Mouse (Mus musculus): ENCODE data around the gene Ndufa11.

The Ndufa11 gene

DNA sequence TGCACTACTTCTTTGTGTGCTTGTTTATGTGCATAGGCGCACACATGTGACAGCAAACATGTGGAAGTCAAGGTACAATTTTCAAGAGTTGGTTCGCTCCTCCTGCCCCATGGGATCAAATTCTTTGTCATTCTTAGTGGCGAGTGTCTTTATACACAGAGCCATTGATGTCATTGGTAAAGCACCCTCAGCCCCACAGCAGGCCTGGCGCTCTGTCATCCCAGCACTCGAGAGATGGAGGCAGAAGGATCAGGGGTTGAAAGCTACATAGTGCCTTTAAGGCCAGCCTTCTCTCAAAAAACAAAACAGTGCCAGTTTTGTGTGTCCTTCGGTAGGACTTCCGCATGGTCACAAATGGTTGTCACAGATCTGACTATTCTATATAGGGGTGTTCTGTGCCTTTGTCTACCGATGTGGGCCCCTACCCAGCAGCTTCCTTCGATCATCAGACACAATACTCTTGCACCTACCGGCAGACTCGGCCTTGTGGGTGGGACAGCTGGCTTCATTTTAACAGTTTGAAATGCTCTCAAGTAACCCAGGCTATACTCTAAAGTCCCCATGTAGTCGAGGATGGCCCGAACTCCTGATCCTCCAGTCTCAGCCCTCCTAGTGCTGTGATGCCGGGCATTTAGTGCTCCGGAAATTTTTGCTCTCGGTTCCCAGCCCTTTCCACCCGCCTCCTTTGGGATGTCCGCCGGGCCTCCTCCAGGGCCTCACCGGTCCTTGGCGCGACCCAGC, 1.5 kb upstream of the Ndufa11 start:
- no peak for DNase-seq (ENCODE audit: low spot score in 2 of 2)

DNA sequence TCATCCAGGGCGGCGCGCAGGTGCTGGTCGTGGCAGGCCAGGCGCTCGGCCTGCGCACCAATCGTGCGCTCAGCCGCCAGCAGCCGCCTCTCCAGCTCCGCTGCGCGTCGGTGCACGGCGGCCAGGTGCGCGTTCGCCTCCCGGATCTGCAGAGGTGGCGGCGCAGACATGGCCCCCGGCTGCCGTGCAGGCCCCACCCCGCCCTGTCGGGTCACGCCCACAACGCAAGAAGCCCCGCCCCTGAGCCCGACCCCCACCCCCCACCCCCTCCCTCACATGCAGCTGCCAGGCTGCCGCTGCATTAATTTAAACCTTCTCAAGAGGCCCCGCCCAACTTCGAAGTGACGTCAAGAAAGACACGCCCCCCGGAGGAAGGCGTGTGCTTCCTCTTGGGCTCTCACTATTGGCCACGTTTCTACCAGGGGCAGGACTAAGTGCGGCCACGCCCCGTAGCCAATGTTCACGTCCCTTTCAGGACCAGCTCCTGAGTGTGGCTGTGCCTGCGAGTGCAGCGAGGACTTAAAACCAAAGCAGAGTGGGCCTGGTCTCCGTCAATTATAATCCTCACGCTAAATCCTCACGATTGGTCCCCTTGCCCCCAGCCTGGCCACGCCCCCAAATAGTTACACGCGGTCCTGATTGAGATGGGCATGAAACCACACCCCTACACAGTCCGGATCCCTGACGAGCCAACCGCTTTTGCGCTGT, 758 bp upstream of the Ndufa11 start:
- DNase-seq (ENCODE audit: low spot score in 2 of 2): peak; percentile 85 to 94

DNA sequence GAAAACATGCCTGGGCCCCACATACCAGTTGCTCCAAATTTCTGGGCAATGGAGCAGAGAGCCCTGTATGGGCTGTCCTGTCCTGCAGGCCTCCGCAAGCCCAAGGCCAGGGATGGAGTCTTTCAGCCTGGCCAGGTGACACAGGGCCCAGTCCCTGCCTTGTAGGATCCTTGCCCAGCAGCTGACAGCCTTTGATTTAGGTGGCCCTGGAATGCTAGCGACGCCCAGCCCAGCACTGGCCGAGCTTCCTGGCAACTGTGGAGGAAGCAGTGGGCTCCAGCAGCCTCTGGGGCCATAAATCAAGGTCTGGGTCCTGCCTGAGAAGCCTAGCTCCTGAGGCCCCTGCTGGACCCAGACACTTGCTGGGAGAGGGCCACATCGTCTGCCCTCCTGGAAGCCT, 4.9 kb downstream of the Ndufa11 start:
- no peak for DNase-seq (ENCODE audit: low spot score in 2 of 2)

DNA sequence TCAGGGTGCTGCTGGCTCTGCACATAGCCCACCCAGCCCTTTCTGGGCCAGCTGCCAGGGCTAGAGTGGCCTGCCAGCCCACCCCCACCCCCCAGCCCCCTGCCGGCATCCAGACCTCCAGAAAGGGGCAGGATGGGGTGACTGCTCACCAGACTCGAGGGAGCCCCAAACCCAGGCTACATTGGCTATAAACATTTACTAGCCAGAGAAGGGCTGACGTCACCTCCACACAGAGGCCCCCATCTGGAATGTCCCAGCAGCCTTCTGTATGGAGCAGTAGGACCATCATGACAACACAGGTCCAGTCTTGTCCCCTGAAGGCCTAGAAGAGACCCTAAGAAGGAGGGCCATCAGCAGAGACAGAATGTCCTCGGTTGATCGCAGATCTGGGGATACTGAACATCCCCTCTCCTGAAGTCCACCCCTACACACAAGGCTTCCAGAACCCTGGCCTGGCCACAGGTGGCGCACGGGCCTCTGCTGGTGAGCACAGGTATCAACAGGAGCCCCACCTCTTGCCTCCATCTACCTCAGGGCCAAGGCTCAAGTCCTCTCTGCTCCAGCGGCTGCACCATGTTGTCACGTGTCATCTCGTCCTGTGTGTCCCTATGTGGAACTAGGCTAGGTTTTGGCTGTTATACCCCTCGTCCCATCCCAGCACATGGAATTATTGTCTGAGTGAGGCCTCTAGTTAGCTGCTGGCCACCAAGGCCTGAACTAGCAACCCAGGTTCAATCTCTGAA, 6.0 kb downstream of the Ndufa11 start:
- DNase-seq (ENCODE audit: low spot score in 2 of 2): no peak

DNA sequence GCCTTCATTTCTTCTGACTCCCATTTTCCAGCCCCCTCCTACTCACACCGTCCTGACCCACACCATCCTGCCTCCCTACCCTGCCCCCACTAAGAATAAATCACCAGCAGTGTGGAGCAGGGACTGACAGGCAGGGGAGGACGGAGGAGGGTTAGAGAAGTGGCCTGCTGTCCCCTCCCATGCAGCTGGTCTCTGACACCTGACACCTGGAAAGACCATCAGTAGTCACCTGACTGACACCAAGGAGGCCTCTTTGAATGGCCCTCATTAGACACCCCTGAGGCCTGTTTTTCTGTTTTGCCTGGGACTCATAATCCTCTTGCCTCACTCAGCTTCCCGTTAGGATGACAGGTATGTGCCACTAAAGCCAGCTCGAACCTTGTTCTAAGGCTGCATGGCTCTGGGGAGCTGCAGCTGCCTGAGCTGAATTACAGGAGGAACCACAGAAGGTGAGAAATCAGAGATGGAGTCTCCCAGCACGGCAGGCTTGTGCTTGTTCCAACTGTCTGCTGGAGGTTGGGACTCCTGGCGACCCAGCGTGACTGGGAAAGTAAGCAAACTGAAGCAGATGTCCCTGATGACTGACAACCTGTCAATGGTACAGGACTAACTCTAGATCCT, 9.6 kb downstream of the Ndufa11 start:
- DNase-seq (ENCODE audit: low spot score in 2 of 2): no peak

DNA sequence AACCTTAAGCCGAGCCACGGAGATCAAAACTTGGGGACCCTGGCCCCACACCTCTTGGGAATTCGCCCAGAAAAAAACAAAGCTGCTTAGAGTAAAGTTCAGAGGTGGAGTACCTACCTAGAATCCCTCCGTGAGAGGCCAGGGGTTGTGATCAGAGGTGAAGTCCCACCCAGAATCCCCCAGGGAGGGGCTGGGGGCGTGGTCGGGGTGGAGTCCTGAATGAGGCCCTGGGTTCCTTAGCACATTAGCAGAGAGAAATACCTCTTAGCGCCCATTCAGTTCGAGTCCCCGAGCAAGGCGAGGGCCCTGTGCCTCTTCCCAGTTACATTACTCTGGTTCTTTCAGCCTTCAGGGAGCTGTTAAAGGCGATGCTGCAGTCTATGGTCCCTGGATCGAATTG, 10.1 kb downstream of the Ndufa11 start:
- DNase-seq (ENCODE audit: low spot score in 2 of 2): no peak

DNA sequence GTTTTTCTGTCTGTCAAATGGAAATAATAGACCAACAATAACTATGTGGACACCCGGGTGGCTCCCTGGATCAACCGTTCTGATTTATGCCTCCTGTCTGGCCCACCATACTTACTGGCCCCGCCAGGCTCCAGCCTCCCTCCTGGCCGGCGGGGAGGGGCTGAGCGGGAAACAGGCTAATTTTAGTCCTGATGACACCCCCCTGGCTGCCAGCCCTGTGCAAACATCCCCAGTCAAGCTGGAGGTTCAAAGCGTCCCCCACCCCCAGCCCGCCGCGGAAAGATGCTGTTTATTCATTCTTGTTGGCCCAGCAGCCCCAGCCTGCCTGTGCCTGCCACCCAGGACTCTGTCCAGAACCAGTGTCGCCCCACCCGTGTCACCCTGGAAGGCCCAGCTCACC, 10.6 kb downstream of the Ndufa11 start:
- DNase-seq (ENCODE audit: low spot score in 2 of 2): no peak

DNA sequence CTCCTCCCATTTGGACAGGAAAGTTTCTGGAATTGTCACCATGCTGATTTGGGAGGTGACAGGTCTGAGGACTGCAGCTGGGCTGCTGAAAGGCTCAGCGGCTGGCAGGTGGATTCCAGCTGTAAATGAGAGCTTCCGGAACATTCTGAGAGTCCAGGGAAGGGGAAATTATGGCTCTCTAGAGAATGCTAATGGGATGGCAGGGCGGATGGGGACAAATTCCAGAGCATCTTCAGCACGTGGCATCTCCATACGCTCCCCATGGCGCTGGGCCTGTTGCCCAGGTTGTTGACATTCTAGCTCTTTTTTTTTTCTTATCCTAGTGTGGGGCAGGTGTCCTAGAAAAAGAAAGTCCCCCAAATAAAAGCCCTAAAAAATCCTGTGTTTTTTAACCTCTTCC, 11.6 kb downstream of the Ndufa11 start:
- DNase-seq (ENCODE audit: low spot score in 2 of 2): no peak

DNA sequence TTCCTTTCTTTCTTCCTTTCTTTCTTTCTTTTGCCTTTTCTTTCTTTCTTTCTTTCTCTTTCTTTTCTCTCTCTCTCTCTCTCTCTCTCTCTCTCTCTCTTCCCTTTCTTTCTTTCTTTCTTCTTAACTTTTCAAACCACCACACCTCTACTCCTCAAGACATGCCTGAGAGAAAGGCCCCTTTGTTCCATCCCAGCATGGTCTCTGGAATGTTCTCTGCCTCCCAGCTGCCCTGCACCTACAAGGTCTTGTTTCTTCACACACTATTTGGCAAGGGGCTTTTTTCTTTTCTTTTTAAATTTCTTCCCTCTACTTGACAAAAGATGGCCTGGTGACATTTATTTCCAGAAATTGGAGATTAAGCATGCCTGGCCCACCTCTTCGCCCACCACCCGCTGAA, 12.1 kb downstream of the Ndufa11 start:
- DNase-seq (ENCODE audit: low spot score in 2 of 2): no peak

DNA sequence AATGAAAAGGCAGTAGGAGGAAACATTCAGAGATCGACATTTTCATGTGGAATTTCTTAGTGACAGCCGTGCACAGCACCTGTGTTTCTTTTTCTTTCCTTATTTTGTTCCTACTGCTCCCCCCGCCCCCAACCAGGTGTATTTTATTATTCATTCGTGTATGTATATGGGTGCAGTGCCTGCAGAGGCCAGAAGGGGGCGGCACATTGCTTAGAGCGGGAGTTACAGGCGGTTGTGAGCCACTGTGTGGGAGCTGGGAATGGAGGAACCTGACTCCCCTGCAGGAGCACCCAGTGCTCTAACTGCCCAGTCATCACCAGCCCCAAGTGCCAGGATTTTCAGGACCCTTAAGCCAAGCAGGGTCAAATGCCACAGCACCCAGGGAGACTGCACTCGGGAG, 19.0 kb downstream of the Ndufa11 start:
- DNase-seq (ENCODE audit: low spot score in 2 of 2): no peak

DNA sequence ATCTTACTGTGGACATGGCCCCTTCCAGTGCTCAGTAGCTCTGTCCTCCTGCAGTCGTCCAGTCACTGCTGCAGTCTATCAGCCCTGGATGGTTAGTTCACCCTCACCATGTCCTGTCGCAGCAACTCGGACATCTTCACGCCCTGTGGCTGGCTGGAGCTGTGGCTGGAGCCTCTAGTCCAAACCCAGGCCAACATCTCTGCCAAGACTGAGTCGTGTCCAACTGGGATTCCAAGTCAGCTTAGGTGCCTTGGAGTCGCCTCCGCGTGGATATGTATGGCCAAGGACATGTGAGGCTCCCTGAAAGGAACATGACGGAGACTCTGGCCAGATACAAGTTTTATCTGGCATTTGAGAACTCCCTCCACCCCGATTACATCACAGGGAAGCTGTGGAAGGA, 20.7 kb downstream of the Ndufa11 start:
- DNase-seq (ENCODE audit: low spot score in 2 of 2): no peak

DNA sequence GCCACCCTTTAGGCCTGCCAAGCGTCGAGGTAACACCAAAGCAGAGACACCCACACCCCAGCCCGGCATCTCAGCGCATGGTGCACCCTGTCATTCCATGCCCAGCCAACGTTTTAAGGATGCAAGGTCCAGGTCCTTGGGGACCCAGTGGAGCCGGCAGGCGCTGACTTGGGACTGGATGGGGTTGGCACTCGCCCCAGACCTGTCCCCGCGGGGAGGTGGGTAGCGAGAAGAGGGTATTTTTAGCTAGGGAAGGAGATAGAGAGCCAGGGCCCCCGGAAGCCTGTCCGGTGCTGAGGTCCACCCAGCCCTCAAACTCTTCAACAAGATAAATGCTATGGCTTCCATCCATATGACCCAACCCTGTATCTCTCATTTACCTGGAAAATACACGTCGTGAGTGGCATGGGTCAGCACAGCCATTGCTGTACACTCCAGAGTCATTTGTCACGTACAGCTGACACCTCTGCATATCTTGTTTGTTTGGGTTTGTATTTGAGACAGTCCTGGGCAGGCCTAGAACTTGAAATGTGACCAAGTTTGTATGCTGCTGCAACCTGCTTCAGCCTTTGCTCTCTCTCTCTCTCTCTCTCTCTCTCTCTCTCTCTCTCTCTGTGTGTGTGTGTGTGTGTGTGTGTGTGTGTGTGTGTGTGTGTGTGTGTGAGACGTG, 22.7 kb downstream of the Ndufa11 start:
- DNase-seq (ENCODE audit: low spot score in 2 of 2): no peak

DNA sequence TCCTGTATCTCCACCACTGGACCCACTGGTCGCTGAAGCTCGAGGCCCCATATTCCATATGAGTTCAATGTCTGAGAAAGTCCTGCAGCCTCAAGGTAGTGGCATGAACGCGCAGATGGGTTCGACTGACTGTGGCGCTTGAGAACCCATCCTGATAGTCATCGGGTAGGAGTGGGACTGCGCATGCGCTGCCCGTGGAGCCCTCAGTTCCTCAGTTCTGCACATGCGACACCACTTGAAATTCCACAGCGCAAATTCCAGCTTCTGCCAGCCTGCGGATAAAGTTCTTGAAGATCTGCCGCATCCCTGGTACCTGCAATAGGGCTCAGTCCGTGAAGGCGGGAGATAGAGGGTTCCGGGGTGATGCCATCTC, 23.2 kb downstream of the Ndufa11 start:
- DNase-seq (ENCODE audit: low spot score in 2 of 2): no peak

DNA sequence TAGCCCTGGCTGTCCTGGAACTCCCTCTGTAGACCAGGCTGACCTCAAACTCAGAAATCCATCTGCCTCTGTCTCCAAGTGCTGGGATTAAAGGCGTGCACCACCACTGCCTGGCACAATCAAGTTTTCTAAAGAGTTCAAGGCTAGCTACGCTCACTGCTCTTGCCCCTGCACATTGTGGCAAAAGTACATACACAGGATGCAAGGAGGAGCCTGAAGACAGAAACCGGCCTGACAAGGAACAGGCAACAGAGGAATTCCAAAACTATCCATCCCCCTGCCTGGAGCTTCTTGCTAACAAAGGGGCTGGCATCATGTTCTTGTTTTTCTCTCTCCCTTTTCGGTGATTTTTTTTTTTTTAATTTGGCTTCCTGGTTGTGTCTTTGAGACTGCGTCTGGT, 26.6 kb downstream of the Ndufa11 start:
- no peak for DNase-seq (ENCODE audit: low spot score in 2 of 2)

DNA sequence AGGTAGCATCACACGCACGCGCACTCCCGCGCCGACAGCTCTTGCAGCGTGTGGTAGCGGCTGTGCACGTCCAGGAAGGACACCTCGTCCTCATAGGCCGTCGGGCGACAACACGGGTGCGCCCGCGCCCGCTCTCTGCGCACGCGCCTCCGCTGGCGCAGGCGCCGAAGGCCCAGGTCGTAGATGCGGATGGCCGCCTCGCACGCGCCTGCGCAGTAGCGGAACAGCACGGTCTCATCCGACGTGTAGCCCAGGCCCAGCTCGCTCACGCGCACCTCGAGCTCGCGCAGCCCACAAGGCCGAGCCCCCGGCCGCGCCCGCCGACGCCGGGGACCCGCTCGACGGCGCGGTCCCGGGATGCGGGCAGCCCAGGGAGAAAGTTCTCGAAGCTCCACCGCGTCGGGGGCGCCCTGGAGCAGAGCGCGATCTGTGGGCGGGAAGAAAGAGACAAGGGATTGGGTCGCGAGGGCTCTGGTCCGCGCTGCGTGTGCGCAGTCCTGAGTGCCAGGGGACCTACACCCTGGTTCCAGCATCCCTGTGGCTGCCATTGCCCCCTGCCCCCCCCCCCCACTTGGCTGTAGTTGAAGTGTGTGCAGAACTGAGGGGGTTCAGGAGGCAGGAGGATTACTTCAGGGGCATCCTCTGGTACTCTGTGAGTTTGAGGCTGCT, 34.0 kb downstream of the Ndufa11 start:
- peak in 1 of 2 experiments; percentile 49 for DNase-seq (ENCODE audit: low spot score in 2 of 2)

DNA sequence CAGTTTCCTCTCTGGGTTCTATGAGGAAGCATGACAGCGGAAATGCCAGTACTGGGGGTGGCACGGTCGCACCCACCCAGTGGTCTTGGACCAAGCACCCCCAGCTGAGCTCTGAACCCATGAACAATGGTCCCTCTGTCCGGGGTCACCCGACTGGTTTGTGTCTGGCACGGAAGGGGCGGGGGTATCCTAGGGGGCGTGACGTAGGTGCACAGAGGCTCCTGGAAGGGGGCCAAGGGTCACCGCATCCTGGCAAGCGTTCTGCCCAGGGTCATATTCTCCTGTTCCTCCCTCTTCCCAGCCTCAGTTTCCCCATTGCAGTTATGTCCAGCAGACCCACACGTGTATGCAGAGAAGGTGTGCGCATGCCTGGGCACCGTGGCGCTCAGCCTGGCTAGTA, 35.9 kb downstream of the Ndufa11 start:
- DNase-seq (ENCODE audit: low spot score in 2 of 2): no peak

DNA sequence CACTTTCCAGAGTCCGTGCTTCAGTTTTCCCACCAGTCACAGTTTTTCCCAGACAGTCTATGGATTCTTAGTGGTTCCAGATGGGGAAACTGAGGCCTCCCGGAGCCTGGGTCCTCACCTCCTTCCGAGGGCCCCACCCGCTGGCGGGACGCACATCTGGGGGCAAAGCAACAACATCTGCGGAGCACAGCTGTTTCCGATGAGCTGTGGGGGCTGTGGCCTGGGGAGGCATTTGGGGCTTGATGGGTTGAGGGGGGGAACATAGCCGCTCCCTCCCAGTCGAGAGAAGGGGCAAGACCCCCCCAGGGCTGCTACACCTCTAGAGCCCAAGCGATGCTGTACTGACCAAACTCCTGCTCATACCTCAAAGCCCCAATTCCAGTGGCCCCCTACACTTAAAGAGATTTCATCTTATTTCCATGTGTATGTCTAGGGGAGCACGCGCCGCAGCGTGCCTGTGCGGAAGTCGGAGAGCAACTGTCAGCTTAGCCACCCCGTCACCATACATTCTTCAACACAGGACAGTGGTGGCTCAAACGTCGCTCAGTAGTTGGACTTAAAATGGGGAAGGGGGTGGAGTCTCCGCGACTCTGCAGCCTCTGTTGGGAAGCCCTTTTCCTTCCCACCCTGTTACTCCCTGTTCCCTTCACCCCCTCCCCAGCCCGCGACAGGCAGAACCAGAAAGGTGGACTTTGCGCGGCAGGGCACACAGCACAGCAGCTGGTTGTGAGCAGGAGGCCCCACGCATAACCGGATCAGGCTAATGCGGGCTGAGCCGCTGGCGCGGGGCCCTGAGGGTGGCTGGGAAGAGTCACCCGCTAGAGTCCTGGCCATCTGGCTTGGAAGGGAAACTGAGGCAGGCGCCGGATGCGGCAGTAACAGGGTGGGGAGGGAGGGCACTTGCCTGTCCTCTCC, 37.0 kb downstream of the Ndufa11 start:
- no peak for DNase-seq (ENCODE audit: low spot score in 2 of 2)

DNA sequence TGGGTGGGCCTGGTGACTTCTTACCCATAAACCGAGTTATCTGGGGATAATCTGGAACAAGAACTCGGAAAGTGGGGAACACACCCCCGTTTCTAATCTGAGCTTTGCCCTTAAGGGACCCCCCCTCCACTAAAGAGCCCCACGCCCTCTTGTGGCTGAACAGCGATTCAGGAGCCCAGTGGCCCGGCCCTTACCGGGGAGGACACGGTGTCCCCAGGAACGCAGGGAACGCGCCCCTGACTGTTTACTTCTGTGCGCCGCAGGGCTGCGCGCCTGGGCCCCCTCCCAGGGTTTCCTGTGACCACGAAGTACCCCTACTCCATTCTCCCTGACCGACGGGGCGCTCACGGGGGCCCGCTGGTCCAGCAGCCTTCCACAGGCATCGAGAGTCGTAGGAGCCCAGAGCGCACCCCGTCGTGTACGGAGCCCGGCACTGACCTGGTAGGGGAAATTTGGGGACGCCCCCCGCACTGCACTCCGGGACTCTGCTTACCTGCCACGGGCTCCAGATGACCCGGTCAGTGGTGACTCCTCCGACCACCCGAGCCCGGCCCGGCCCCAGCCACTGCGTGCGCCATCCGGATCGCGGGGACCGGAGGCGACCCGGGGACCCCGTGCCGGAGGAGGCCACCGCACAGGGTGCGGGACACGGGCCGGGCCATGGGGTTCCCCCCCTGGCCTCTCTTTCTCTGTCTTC, 39.3 kb downstream of the Ndufa11 start:
- DNase-seq (ENCODE audit: low spot score in 2 of 2): no peak

DNA sequence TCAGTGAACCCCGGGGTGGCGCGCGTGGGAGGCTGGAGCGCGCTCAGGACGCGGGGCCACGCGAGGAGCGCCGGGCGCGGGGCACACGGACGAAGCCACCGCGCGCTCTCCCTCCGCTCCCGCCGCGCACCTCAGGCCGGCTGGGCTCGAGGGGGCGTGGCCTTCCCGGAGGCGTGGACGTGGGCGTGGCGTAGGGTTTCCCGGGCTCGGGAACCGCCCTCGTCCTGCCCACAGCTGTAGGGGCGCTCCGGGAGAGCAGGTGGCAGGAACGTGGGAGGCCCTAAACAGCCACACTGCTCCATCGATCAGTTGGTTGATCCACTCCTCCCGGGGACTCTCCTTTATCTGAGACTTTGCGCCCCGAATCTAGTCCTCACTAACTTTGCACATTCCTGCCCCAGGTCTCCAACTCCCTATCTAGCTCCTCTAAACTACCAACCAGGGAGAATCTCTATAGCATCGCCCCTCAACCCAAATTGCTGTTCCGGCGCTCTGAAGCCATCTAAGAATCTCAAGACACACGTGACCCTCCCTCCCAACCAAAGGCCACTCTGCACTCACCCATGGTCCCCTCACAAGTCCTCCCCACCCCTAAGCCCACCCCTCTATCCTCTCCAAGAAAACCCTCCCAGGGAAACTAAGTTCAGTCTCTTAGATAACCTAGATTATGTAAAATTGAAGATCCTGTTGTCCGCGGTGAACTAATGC, 40.0 kb downstream of the Ndufa11 start, which contains the start of gene Nrtn:
TSS of gene Nrtn (minus strand) at position 115 of the 708 bp plus-strand sequence.
- DNase-seq (ENCODE audit: low spot score in 2 of 2): peak in 1 of 2 experiments; percentile 49

Data from cerebellum, postnatal 4 days (tissue).